Mouse (Mus musculus): ENCODE measurements around the gene Bsx.

- no peak for TF ChIP-seq GATA1 (IDR thresholded peaks at IDR 0.05; ENCODE audit: borderline replicate concordance, low read length)
- no peak for TF ChIP-seq FLI1 (IDR thresholded peaks at IDR 0.05; ENCODE audit: low read length)
These were observed 3.4 kb downstream of the Bsx start for GRCm38 (mm10) chr9:40877146-40877880.
